Mouse (Mus musculus) kidney, adult 11 months (tissue): ENCODE data around the gene Clec4n.
"Not testable (repeated sequence)": the region's sequence is repeated elsewhere in the genome, so short reads cannot be mapped to it uniquely, and the experiment has no call there.

Experiments used
- DNase-seq: peaks from one replicate; pipeline ENCODE4 v3.0.0; 2022

The Clec4n gene

GRCm38 (mm10) chr6:123229644-123230043 is at the start of gene Clec4n:
TSS of gene Clec4n (plus strand) at chr6:123229843.
- DNase-seq: no peak

GRCm38 (mm10) chr6:123184862-123185261 is 44.8 kb upstream of the Clec4n start:
- not testable (repeated sequence) for DNase-seq

- no peak for DNase-seq
Observed at GRCm38 (mm10) chr6:123207187-123208076, 22.2 kb upstream of the Clec4n start.

GRCm38 (mm10) chr6:123208077-123208439 is 21.6 kb upstream of the Clec4n start:
- DNase-seq: not testable (repeated sequence)

- DNase-seq: no peak
Observed at GRCm38 (mm10) chr6:123211726-123212125, 17.9 kb upstream of the Clec4n start.

- no peak for DNase-seq
Observed at GRCm38 (mm10) chr6:123227519-123228166, 2.0 kb upstream of the Clec4n start.

- DNase-seq: no peak
Observed at GRCm38 (mm10) chr6:123231149-123231548, 1.5 kb downstream of the Clec4n start.

- no peak for DNase-seq
Observed at GRCm38 (mm10) chr6:123237582-123237981, 7.9 kb downstream of the Clec4n start.

GRCm38 (mm10) chr6:123244201-123244600 is 14.6 kb downstream of the Clec4n start:
- no peak for DNase-seq

GRCm38 (mm10) chr6:123248862-123249261 is 19.2 kb downstream of the Clec4n start:
- not testable (repeated sequence) for DNase-seq

- no peak for DNase-seq
Observed at GRCm38 (mm10) chr6:123252735-123253134, 23.1 kb downstream of the Clec4n start.

- DNase-seq: no peak
Observed at GRCm38 (mm10) chr6:123258946-123259345, 29.3 kb downstream of the Clec4n start.

GRCm38 (mm10) chr6:123259889-123260603 is 30.4 kb downstream of the Clec4n start:
- no peak for DNase-seq

- no peak for DNase-seq
Observed at GRCm38 (mm10) chr6:123260868-123261267, 31.2 kb downstream of the Clec4n start.

- no peak for DNase-seq
Observed at GRCm38 (mm10) chr6:123261555-123262161, 32.0 kb downstream of the Clec4n start, which contains the start of gene Clec4d. TSS of gene Clec4d (plus strand) at chr6:123262111.

GRCm38 (mm10) chr6:123264194-123264593 is 34.6 kb downstream of the Clec4n start:
- DNase-seq: no peak

- no peak for DNase-seq
Observed at GRCm38 (mm10) chr6:123265809-123266208, 36.2 kb downstream of the Clec4n start.

GRCm38 (mm10) chr6:123266945-123267344 is 37.3 kb downstream of the Clec4n start:
- DNase-seq: no peak

GRCm38 (mm10) chr6:123279443-123279842 is 49.8 kb downstream of the Clec4n start:
- no peak for DNase-seq

GRCm38 (mm10) chr6:123286311-123286710 is 56.7 kb downstream of the Clec4n start:
- no peak for DNase-seq

GRCm38 (mm10) chr6:123288931-123289330 is 59.3 kb downstream of the Clec4n start:
- DNase-seq: no peak

- no peak for DNase-seq
Observed at GRCm38 (mm10) chr6:123289753-123290152, 60.1 kb downstream of the Clec4n start, which contains the start of gene Clec4e. TSS of gene Clec4e (minus strand) at chr6:123289870.
